Mouse (Mus musculus): ENCODE measurements around the gene Fstl1.

Fstl1 gene

GRCm38 (mm10) chr16:37868506-37869469 is 92.1 kb downstream of the Fstl1 start:
- peak; percentile 2 for DNase-seq (ENCODE audit: low spot score)

- no peak for DNase-seq (ENCODE audit: low spot score)
Observed at GRCm38 (mm10) chr16:37869470-37870231, 93.0 kb downstream of the Fstl1 start.

- no peak for DNase-seq (ENCODE audit: low spot score)
Observed at GRCm38 (mm10) chr16:37871112-37871715, 94.5 kb downstream of the Fstl1 start.

GRCm38 (mm10) chr16:37874501-37875235 is 98.0 kb downstream of the Fstl1 start:
- no peak for DNase-seq (ENCODE audit: low spot score)

- DNase-seq (ENCODE audit: low spot score), result no peak
Observed at GRCm38 (mm10) chr16:37877406-37877805, 100.7 kb downstream of the Fstl1 start.

GRCm38 (mm10) chr16:37878951-37879505 is 102.4 kb downstream of the Fstl1 start:
- DNase-seq (ENCODE audit: low spot score), result no peak

- DNase-seq (ENCODE audit: low spot score), result no peak
Observed at GRCm38 (mm10) chr16:37879750-37880419, 103.2 kb downstream of the Fstl1 start.

GRCm38 (mm10) chr16:37881168-37881567 is 104.5 kb downstream of the Fstl1 start:
- no peak for DNase-seq (ENCODE audit: low spot score)
